Mouse (Mus musculus): ENCODE measurements around the gene Slc25a48.

Slc25a48 gene

GRCm38 (mm10) chr13:56449239-56450030, 11.3 kb downstream of the Slc25a48 start:
- DNase-seq (ENCODE audit: low read depth, low spot score): no peak

- no peak for DNase-seq (ENCODE audit: low read depth, low spot score)
These were observed 11.9 kb downstream of the Slc25a48 start for GRCm38 (mm10) chr13:56450035-56450434.

GRCm38 (mm10) chr13:56458001-56458400, 19.8 kb downstream of the Slc25a48 start:
- DNase-seq (ENCODE audit: low read depth, low spot score): no peak

GRCm38 (mm10) chr13:56461460-56461859, 23.3 kb downstream of the Slc25a48 start:
- DNase-seq (ENCODE audit: low read depth, low spot score): no peak

- no peak for DNase-seq (ENCODE audit: low read depth, low spot score)
These were observed 24.6 kb downstream of the Slc25a48 start for GRCm38 (mm10) chr13:56462791-56463190.

GRCm38 (mm10) chr13:56463261-56463660, 25.1 kb downstream of the Slc25a48 start:
- no peak for DNase-seq (ENCODE audit: low read depth, low spot score)

- DNase-seq (ENCODE audit: low read depth, low spot score): no peak
These were observed 25.6 kb downstream of the Slc25a48 start for GRCm38 (mm10) chr13:56463750-56464149.

- DNase-seq (ENCODE audit: low read depth, low spot score): no peak
These were observed 29.6 kb downstream of the Slc25a48 start for GRCm38 (mm10) chr13:56467786-56468185.

- DNase-seq (ENCODE audit: low read depth, low spot score): no peak
These were observed 30.4 kb downstream of the Slc25a48 start for GRCm38 (mm10) chr13:56468536-56468935.

- DNase-seq (ENCODE audit: low read depth, low spot score): no peak
These were observed 33.1 kb downstream of the Slc25a48 start for GRCm38 (mm10) chr13:56471211-56471610.

- DNase-seq (ENCODE audit: low read depth, low spot score): no peak
These were observed 33.8 kb downstream of the Slc25a48 start for GRCm38 (mm10) chr13:56471951-56472350.

GRCm38 (mm10) chr13:56472661-56473060, 34.5 kb downstream of the Slc25a48 start:
- no peak for DNase-seq (ENCODE audit: low read depth, low spot score)

GRCm38 (mm10) chr13:56475363-56475762, 37.2 kb downstream of the Slc25a48 start:
- DNase-seq (ENCODE audit: low read depth, low spot score): peak; percentile 66

- no peak for DNase-seq (ENCODE audit: low read depth, low spot score)
These were observed 38.6 kb downstream of the Slc25a48 start for GRCm38 (mm10) chr13:56476790-56477189.

GRCm38 (mm10) chr13:56477271-56477670, 39.1 kb downstream of the Slc25a48 start:
- DNase-seq (ENCODE audit: low read depth, low spot score): no peak

- DNase-seq (ENCODE audit: low read depth, low spot score): no peak
These were observed 39.9 kb downstream of the Slc25a48 start for GRCm38 (mm10) chr13:56478027-56478426.

- no peak for DNase-seq (ENCODE audit: low read depth, low spot score)
These were observed 44.0 kb downstream of the Slc25a48 start, which contains the start of gene Il9 for GRCm38 (mm10) chr13:56482146-56482545. Il9 (minus strand) TSS chr13:56482246.

GRCm38 (mm10) chr13:56488012-56488411, 49.9 kb downstream of the Slc25a48 start:
- no peak for DNase-seq (ENCODE audit: low read depth, low spot score)

- no peak for DNase-seq (ENCODE audit: low read depth, low spot score)
These were observed 56.3 kb downstream of the Slc25a48 start for GRCm38 (mm10) chr13:56494440-56494839.

GRCm38 (mm10) chr13:56500132-56500531, 62.0 kb downstream of the Slc25a48 start:
- peak; percentile 37 for DNase-seq (ENCODE audit: low read depth, low spot score)

- no peak for DNase-seq (ENCODE audit: low read depth, low spot score)
These were observed 62.5 kb downstream of the Slc25a48 start for GRCm38 (mm10) chr13:56500636-56501035.

GRCm38 (mm10) chr13:56501866-56502420, 63.8 kb downstream of the Slc25a48 start:
- no peak for DNase-seq (ENCODE audit: low read depth, low spot score)

GRCm38 (mm10) chr13:56506871-56507496, 68.8 kb downstream of the Slc25a48 start:
- no peak for DNase-seq (ENCODE audit: low read depth, low spot score)

All from ZHBTc4 (cell line).